Mouse (Mus musculus) stomach, postnatal 0 days (tissue): Measurements from ENCODE around the gene Gm21885.

ENCODE experiments used
- CTCF ChIP-seq: IDR thresholded peaks from 2 replicates; pipeline ENCODE4 v1.5.1; 2016; ENCODE audit warnings: antibody characterized with exemption, low read depth, mild to moderate bottlenecking, moderate library complexity
- EP300 ChIP-seq: optimal IDR thresholded peaks from 2 replicates; pipeline ENCODE3; 2016; ENCODE audit warnings: antibody characterized with exemption

DNA sequence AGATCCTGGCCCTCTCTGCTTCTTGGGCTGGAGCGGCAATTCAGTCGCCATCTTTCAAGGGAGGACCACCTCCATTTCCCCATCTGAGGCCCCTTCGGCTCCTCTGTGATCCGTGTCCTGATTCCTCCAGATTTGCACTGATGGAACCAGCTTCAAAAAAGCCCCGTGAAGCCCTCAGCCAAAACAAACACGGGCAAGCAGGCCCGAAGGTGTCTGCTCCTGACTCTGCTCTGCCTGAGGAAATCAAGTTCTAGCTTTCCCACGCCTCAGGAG, 34.9 kb upstream of the Gm21885 start:
- TF ChIP-seq CTCF (no peak), EP300 (no peak)
